Mouse (Mus musculus): Measurements from ENCODE around the gene Enkur.
A peak's percentile ranks its signal among the peaks of the same experiment; 100 is the strongest.
"Not testable (repeated sequence)": the region's sequence is repeated elsewhere in the genome, so short reads cannot be mapped to it uniquely, and the experiment has no call there.

Enkur gene

GRCm38 (mm10) chr2:21204912-21205830, at the start of gene Enkur, which contains the start of gene Thnsl1:
Gene Enkur, minus strand, starts transcription at chr2:21205365.
Gene Thnsl1, plus strand, starts transcription at chr2:21205724.
- peak; percentile 96 for DNase-seq (ENCODE audit: low spot score)

GRCm38 (mm10) chr2:21254308-21254707, 49.1 kb upstream of the Enkur start:
- DNase-seq (ENCODE audit: low spot score), result no peak

GRCm38 (mm10) chr2:21253644-21254043, 48.5 kb upstream of the Enkur start:
- DNase-seq (ENCODE audit: low spot score), result no peak

- DNase-seq (ENCODE audit: low spot score), result peak; percentile 13
These were observed 40.4 kb upstream of the Enkur start for GRCm38 (mm10) chr2:21245477-21246102.

- DNase-seq (ENCODE audit: low spot score), result peak; percentile 57
These were observed 39.8 kb upstream of the Enkur start for GRCm38 (mm10) chr2:21244986-21245385.

- DNase-seq (ENCODE audit: low spot score), result not testable (repeated sequence)
These were observed 38.9 kb upstream of the Enkur start for GRCm38 (mm10) chr2:21244104-21244503.

- DNase-seq (ENCODE audit: low spot score), result no peak
These were observed 31.7 kb upstream of the Enkur start for GRCm38 (mm10) chr2:21236846-21237245.

GRCm38 (mm10) chr2:21235844-21236386, 30.8 kb upstream of the Enkur start:
- DNase-seq (ENCODE audit: low spot score), result no peak

- peak; percentile 14 for DNase-seq (ENCODE audit: low spot score)
These were observed 29.9 kb upstream of the Enkur start for GRCm38 (mm10) chr2:21234871-21235648.

GRCm38 (mm10) chr2:21231147-21231546, 26.0 kb upstream of the Enkur start:
- DNase-seq (ENCODE audit: low spot score), result no peak

- no peak for DNase-seq (ENCODE audit: low spot score)
These were observed 25.1 kb upstream of the Enkur start for GRCm38 (mm10) chr2:21230276-21230675.

- DNase-seq (ENCODE audit: low spot score), result no peak
These were observed 17.6 kb upstream of the Enkur start for GRCm38 (mm10) chr2:21222453-21223384.

- DNase-seq (ENCODE audit: low spot score), result no peak
These were observed 10.1 kb upstream of the Enkur start for GRCm38 (mm10) chr2:21215284-21215683.

GRCm38 (mm10) chr2:21214322-21214721, 9.2 kb upstream of the Enkur start:
- DNase-seq (ENCODE audit: low spot score), result no peak

- DNase-seq (ENCODE audit: low spot score), result no peak
These were observed 6.2 kb upstream of the Enkur start for GRCm38 (mm10) chr2:21211361-21211760.

GRCm38 (mm10) chr2:21206278-21206677, 1.1 kb upstream of the Enkur start:
- no peak for DNase-seq (ENCODE audit: low spot score)

GRCm38 (mm10) chr2:21205831-21206159, 630 bp upstream of the Enkur start:
- DNase-seq (ENCODE audit: low spot score), result no peak

- DNase-seq (ENCODE audit: low spot score), result peak; percentile 22
These were observed 2.4 kb downstream of the Enkur start for GRCm38 (mm10) chr2:21202754-21203153.

GRCm38 (mm10) chr2:21199051-21199450, 6.1 kb downstream of the Enkur start:
- no peak for DNase-seq (ENCODE audit: low spot score)

GRCm38 (mm10) chr2:21195233-21195632, 9.9 kb downstream of the Enkur start:
- DNase-seq (ENCODE audit: low spot score), result no peak

GRCm38 (mm10) chr2:21191232-21191631, 13.9 kb downstream of the Enkur start:
- DNase-seq (ENCODE audit: low spot score), result no peak
